In the genomic region with DNA sequence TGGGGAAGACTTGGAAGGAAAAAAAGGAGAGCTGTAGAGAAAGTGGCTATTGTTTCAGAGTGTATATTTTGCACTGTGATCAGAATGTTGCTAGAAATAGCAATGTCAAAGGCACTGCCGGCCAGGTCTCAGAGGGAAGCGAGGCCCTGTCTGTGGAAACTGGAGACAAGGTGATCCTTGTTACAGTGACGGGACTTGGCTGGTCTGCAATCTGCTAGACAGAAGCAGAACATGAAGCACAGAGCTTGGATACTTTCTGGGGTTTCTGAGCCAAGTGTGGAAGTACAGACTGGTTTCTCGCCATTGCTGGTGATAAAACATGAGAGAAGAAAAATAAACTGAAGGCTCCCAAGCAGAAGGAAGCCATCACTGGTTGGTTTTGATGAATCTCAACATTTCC, we compare ENCODE assay signal across 29 mouse cellular contexts.
DNase-seq lines count a peak whose midpoint lies in the region; ATAC-seq lines count a peak whose summit lies in the region.
"Had no signal": no experiment of that assay in that cellular context is flagged by ENCODE, and none has a peak within 500 bp of the region (broad histone marks: within the 10 kb centered on the region; RNA-seq: fewer than 3 reads in every experiment).

No protein-coding gene starts in this region.

- H3K27ac ChIP-seq in liver, embryonic 11.5 days (ENCODE audit: low read depth, low read length): no peak overlapping the region
- H3K27ac ChIP-seq: embryonic facial prominence, embryonic 15.5 days; heart, embryonic 15.5 days; hindbrain, embryonic 13.5 days; layer of hippocampus, adult 2 months; limb, embryonic 10.5 days; midbrain, embryonic 12.5 days; neural tube, embryonic 15.5 days had no signal

- no peak overlapping the region for H3K4me2 ChIP-seq in liver, embryonic 11.5 days
- H3K4me2 ChIP-seq: embryonic facial prominence, embryonic 15.5 days; heart, embryonic 15.5 days; hindbrain, embryonic 13.5 days; midbrain, embryonic 12.5 days; neural tube, embryonic 15.5 days had no signal

- H3K9me3 ChIP-seq in liver, embryonic 11.5 days (ENCODE audit: control insufficient read depth, low read length): no peaks in the 10 kb centered on the region
- H3K9me3 ChIP-seq: embryonic facial prominence, embryonic 15.5 days; heart, embryonic 15.5 days; limb, embryonic 10.5 days; midbrain, embryonic 12.5 days; neural tube, embryonic 15.5 days had no signal

- DNase-seq in adrenal gland, postnatal 14 days: peak; percentile 10
- DNase-seq in adrenal gland, adult 2 months: no peak
- DNase-seq in heart, adult 8-10 months (ENCODE audit: low spot score): peak; percentile 49
- no peak for DNase-seq in heart, postnatal 25 days (ENCODE audit: low spot score)
- peak; percentile 11 for DNase-seq in brain, adult 2 months (ENCODE audit: low read depth, low spot score)
- peak; percentile 1 to 13 for DNase-seq in heart, postnatal 36 days
- DNase-seq in liver, embryonic 11.5 days (ENCODE audit: low spot score): no peak
- no peak for DNase-seq in frontal cortex, adult 2 months (ENCODE audit: extremely low spot score in 1 of 2, low spot score in 1 of 2)
- DNase-seq: cerebellum, adult 8-10 months; cerebellum, postnatal 36 days; embryo, embryonic 11 days; gastrocnemius, postnatal 10 days; kidney, adult 2 months; kidney, postnatal 14 days; liver; right cerebral cortex, adult 18-20 months; right cerebral cortex, postnatal 4 days; thymus, adult 18-20 months; thymus, postnatal 4 days had no signal

- H3K4me3 ChIP-seq in liver, embryonic 11.5 days (ENCODE audit: low read depth, low read length): no peak overlapping the region
- H3K4me3 ChIP-seq: embryonic facial prominence, embryonic 15.5 days; heart, embryonic 15.5 days; hindbrain, embryonic 13.5 days; layer of hippocampus, adult 2 months; limb, embryonic 10.5 days; midbrain, embryonic 12.5 days; neural tube, embryonic 15.5 days had no signal

- ATAC-seq in liver, embryonic 11.5 days (replicated peaks; ENCODE audit: low FRiP score): no peak
- ATAC-seq: forebrain, embryonic 14.5 days; inflammation-experienced regulatory T-cells, adult 6 months; lung, postnatal 0 days had no signal

- no peaks in the 10 kb centered on the region for H3K36me3 ChIP-seq in liver, embryonic 11.5 days (ENCODE audit: control insufficient read depth, insufficient read depth, low read length)
- H3K36me3 ChIP-seq: embryonic facial prominence, embryonic 15.5 days; heart, embryonic 15.5 days; hindbrain, embryonic 13.5 days; limb, embryonic 10.5 days; midbrain, embryonic 12.5 days; neural tube, embryonic 15.5 days had no signal

- 80% methylated on average over 4 of the region's 4 CpGs for WGBS in liver, embryonic 11.5 days

- H3K27me3 ChIP-seq in liver, embryonic 11.5 days (replicated peaks; ENCODE audit: control insufficient read depth, insufficient read depth, low read length): no peaks in the 10 kb centered on the region
- H3K27me3 ChIP-seq: embryonic facial prominence, embryonic 15.5 days; heart, embryonic 15.5 days; hindbrain, embryonic 13.5 days; midbrain, embryonic 12.5 days; neural tube, embryonic 15.5 days had no signal

- H3K4me1 ChIP-seq in liver, embryonic 11.5 days (replicated peaks; ENCODE audit: control insufficient read depth, insufficient read depth, low read length): no peaks in the 10 kb centered on the region
- H3K4me1 ChIP-seq: embryonic facial prominence, embryonic 15.5 days; heart, embryonic 15.5 days; hindbrain, embryonic 13.5 days; limb, embryonic 10.5 days; midbrain, embryonic 12.5 days; neural tube, embryonic 15.5 days had no signal

- intact Hi-C loops in heart, postnatal 25 days (cut with DNase I): no loop called here
- intact Hi-C loops in heart, postnatal 36 days (cut with DNase I): no loop called here

- H3K9ac ChIP-seq in liver, embryonic 11.5 days (ENCODE audit: low read depth, low read length): no peak overlapping the region
- H3K9ac ChIP-seq: embryonic facial prominence, embryonic 15.5 days; heart, embryonic 15.5 days; hindbrain, embryonic 13.5 days; midbrain, embryonic 12.5 days; neural tube, embryonic 15.5 days had no signal

Comparison
In these comparisons a context has a peak if more than half of its experiments do, and no peak if none do; other contexts are left out.
1. DNase-seq: peak in adrenal gland, postnatal 14 days (single experiment), heart, adult 8-10 months (single experiment), brain, adult 2 months (single experiment) and heart, postnatal 36 days (2 of 2); none in adrenal gland, adult 2 months (single experiment), heart, postnatal 25 days (single experiment), liver, embryonic 11.5 days (single experiment) and frontal cortex, adult 2 months (0 of 2).